In genomic region chr10:62847069-62847626, GRCm38 (mm10) we compare ENCODE assay signal across 11 mouse cellular contexts. TPM values are rescaled to one million over a fixed set of nuclear protein-coding genes. Genes with fewer than 3 reads are reported as not detected.
A peak's percentile ranks its signal among the peaks of the same experiment; 100 is the strongest.
DNase-seq lines count a peak whose midpoint lies in the region; ATAC-seq and TF ChIP-seq lines count a peak whose summit lies in the region.
"Had no signal": no experiment of that assay in that cellular context is flagged by ENCODE, and none has a peak within 500 bp of the region (broad histone marks: within the 10 kb centered on the region; RNA-seq: fewer than 3 reads in every experiment).

No protein-coding gene starts in this region.

- H3K27me3 ChIP-seq in lung, postnatal 0 days (replicated peaks; ENCODE audit: insufficient read depth, low read length), result no peaks in the 10 kb centered on the region
- H3K27me3 ChIP-seq: embryonic facial prominence, embryonic 12.5 days; liver, embryonic 15.5 days; stomach, embryonic 15.5 days had no signal

- no peaks in the 10 kb centered on the region for H3K36me3 ChIP-seq in lung, postnatal 0 days (ENCODE audit: insufficient read depth, low read length)
- H3K36me3 ChIP-seq: embryonic facial prominence, embryonic 12.5 days; liver, embryonic 15.5 days; stomach, embryonic 15.5 days had no signal

- H3K27ac ChIP-seq in lung, postnatal 0 days (ENCODE audit: low read length), result no peak overlapping the region
- H3K27ac ChIP-seq: embryonic facial prominence, embryonic 12.5 days; liver, embryonic 15.5 days; stomach, embryonic 15.5 days had no signal

- H3K9ac ChIP-seq in lung, postnatal 0 days (replicated peaks; ENCODE audit: low read depth), result no peak overlapping the region
- H3K9ac ChIP-seq: embryonic facial prominence, embryonic 12.5 days; liver, embryonic 15.5 days; stomach, embryonic 15.5 days had no signal

- H3K4me2 ChIP-seq in lung, postnatal 0 days (replicated peaks; ENCODE audit: low read depth, low read length), result no peak overlapping the region
- H3K4me2 ChIP-seq: embryonic facial prominence, embryonic 12.5 days; liver, embryonic 15.5 days; stomach, embryonic 15.5 days had no signal

- no peaks in the 10 kb centered on the region for H3K9me3 ChIP-seq in lung, postnatal 0 days (ENCODE audit: low read length)
- H3K9me3 ChIP-seq: embryonic facial prominence, embryonic 12.5 days; liver, embryonic 15.5 days; stomach, embryonic 15.5 days had no signal

- peak; percentile 88 for ATAC-seq in cerebellum, adult (ENCODE audit: insufficient number of reproducible peaks, low FRiP score, low TSS enrichment)
- ATAC-seq in lung, postnatal 0 days, result no peak
- ATAC-seq in frontal cortex, adult (ENCODE audit: low TSS enrichment), result peak; percentile 69

- intact Hi-C loops in left cerebral cortex, postnatal 14 days (cut with DNase I), result no loop called here

- H3K4me3 ChIP-seq in lung, postnatal 0 days (ENCODE audit: low read depth, low read length), result no peak overlapping the region
- H3K4me3 ChIP-seq: embryonic facial prominence, embryonic 12.5 days; liver, embryonic 15.5 days; stomach, embryonic 15.5 days had no signal

- TF ChIP-seq EP300 in lung, postnatal 0 days (IDR thresholded peaks at IDR 0.05), result no peak

- peaks cover 6% of the 10 kb centered on the region; the same call in 1 of the 2 replicates for H3K4me1 ChIP-seq in lung, postnatal 0 days (ENCODE audit: insufficient read depth, low read depth, low read length)
- H3K4me1 ChIP-seq: liver, embryonic 15.5 days had no signal

- DNase-seq in cerebellum, postnatal 4 days (ENCODE audit: low spot score in 2 of 2), result no peak
- DNase-seq in lung, postnatal 0 days (ENCODE audit: low spot score), result peak; percentile 12
- DNase-seq in lung, adult 18-20 months, result no peak
- peak; percentile 40 to 67 for DNase-seq in left cerebral cortex, postnatal 14 days (ENCODE audit: low spot score in 2 of 2)
- no peak for DNase-seq in T-cell, adult 2 months (ENCODE audit: low spot score)
- DNase-seq in thymus, postnatal 14 days, result no peak

- peak; percentile 38 for TF ChIP-seq CTCF in lung, postnatal 0 days (IDR thresholded peaks at IDR 0.05)

- 60% methylated on average over 12 of the region's 12 CpGs for WGBS in lung, postnatal 0 days

RNA-seq across cellular contexts. Expression of gene Ccar1, which starts 55.1 kb away (rescaled TPM):
- polyA plus RNA-seq in lung, postnatal 0 days (2015; fragmentation: Nextera tagmentation; extraction: Ambion mirVana), result 52.7 and 53.9 TPM in 2 replicates
- total RNA-seq in left cerebral cortex, postnatal 14 days (2021), result 10 to 100 TPM; 55.9 to 60.1 TPM

Comparison
In these comparisons a context has a peak if more than half of its experiments do, and no peak if none do; other contexts are left out.
1. DNase-seq: peak in lung, postnatal 0 days (single experiment) and left cerebral cortex, postnatal 14 days (2 of 2); none in cerebellum, postnatal 4 days (0 of 2), lung, adult 18-20 months (0 of 2), T-cell, adult 2 months (single experiment) and thymus, postnatal 14 days (single experiment).